Mouse (Mus musculus) embryonic facial prominence, embryonic 13.5 days (tissue): ENCODE data around the gene Rdh13. TPM values are rescaled to one million over a fixed set of nuclear protein-coding genes. Genes with fewer than 3 reads are reported as not detected.

ENCODE experiments used
- ATAC-seq: fragments of 200-750 bp; cut with Nextera tagmentation; 2 replicates; pipeline ENCODE4 v1.8.0; 2017; ENCODE audit warnings: low read depth; ENCODE audit not compliant: insufficient number of reproducible peaks, insufficient read depth, low FRiP score, low TSS enrichment
- H3K27ac ChIP-seq: fragments of 300-500 bp; sonication (generic); 2 replicates; pipeline ENCODE4 v1.5.1; 2015; ENCODE audit warnings: moderate library complexity, mild to moderate bottlenecking, inconsistent platforms
- H3K27me3 ChIP-seq: fragments of 300-500 bp; sonication (generic); 2 replicates; pipeline ENCODE4 v1.6.1; 2015; ENCODE audit warnings: mild to moderate bottlenecking, inconsistent platforms
- H3K36me3 ChIP-seq: fragments of 300-500 bp; sonication (generic); 2 replicates; pipeline ENCODE4 v1.6.1; 2015; ENCODE audit warnings: mild to moderate bottlenecking, inconsistent platforms
- H3K4me1 ChIP-seq: fragments of 300-500 bp; sonication (generic); 2 replicates; pipeline ENCODE4 v1.6.1; 2015; ENCODE audit warnings: inconsistent platforms
- H3K4me2 ChIP-seq: fragments of 300-500 bp; sonication (generic); 2 replicates; pipeline ENCODE4 v1.6.1; 2015; ENCODE audit warnings: moderate library complexity, mild to moderate bottlenecking, inconsistent platforms
- H3K4me3 ChIP-seq: fragments of 300-500 bp; sonication (generic); 2 replicates; pipeline ENCODE4 v1.5.1; 2015; ENCODE audit warnings: mild to moderate bottlenecking, inconsistent platforms
- H3K9ac ChIP-seq: fragments of 300-500 bp; sonication (generic); 2 replicates; pipeline ENCODE4 v1.6.1; 2015; ENCODE audit warnings: mild to moderate bottlenecking, inconsistent platforms
- H3K9me3 ChIP-seq: fragments of 300-500 bp; sonication (generic); 2 replicates; pipeline ENCODE4 v1.6.1; 2016; ENCODE audit warnings: inconsistent platforms
- WGBS: fragments of 180-500 bp; shearing (Covaris S2); methylation state at CpG from one replicate; pipeline ENCODE4 v1.1.7; 2015; ENCODE audit warnings: mixed read lengths; 5-methylcytosine and 5-hydroxymethylcytosine counted together
- polyA plus RNA-seq: library from polyadenylated mRNA; unstranded; fragments of >200 nt; fragmentation: Nextera tagmentation; extraction: Ambion mirVana; gene quantifications from 2 replicates; pipeline ENCODE4 v1.2.1, GENCODE M21; 2015

The Rdh13 gene
- polyA plus RNA-seq, 1 experiment from 2014 or later: 30.2 TPM

DNA sequence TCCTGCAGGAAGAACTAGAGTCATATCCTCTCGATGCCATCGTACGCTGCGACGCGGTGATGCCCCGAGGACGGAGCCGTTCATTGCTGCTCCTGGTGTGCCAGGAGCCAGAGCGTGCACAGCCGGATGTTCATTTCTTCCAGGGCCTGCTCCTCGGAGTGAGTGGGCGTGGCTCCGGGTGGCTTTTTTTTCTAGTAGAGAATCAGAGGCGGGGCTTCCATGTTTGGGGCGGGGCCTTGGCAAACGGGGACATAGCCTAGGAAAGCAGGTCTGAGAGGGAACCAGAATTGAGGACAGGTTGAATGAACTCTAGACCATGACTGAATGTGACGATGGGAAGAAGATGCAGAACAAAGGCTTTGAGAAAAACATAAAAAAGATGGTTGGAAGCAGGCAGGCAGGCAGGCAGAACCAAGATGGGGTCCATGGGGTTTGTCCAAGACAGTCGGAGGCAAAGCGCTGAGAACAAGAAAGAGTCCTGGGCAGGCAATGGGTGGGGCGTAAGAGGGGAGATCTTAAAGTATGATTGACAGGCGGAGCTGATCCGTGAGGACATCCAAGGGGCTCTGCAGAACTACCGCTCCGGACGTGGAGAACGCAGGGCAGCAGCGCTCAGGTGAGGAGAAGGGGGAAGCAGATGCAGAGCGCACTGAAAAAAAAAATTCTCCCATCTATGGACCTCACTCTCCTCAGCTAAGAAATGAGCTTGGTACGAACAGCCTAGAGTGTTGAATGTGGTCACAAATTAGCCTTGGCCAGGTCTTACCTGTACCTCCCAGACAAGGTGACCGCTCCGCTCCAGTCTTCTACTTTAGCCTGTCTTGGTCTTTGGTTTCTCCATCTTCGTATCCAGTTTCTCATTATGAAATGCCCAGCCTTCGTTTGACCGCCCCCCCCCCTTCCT, 25.1 kb upstream of the Rdh13 start:
- Histone ChIP-seq H3K27ac (no peak overlapping the region), H3K4me1 (peaks cover 4% of the 10 kb centered on the region; the same call in 1 of the 2 replicates), H3K4me2 (peak overlapping the region; percentile 82), H3K4me3 (peak overlapping the region; percentile 46), H3K36me3 (no peaks in the 10 kb centered on the region), H3K27me3 (peaks cover 52% of the 10 kb centered on the region), H3K9ac (peak overlapping the region; percentile 56), H3K9me3 (no peaks in the 10 kb centered on the region)
- 2% methylated on average over 35 of the region's 35 CpGs for WGBS
- peak; percentile 23; the same call in 1 of the 2 replicates for ATAC-seq

DNA sequence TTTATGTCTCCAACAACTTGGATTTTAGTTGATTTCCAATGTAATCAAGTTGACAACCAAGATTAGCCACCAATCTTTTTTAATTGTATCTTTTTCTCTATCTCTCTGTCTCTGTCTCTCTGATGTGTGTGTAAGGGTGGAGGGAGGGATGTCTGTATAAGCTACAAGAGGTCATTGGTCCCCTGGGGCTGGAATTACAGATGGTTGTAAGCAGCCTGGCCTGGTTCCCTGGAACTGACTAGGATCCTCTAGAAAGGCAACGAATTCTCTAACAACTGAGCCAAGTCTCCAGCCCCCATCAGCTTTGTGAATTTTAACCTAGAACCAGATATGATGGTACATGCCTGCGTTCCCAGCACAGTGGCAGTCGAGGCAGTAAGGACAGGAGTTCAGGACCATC, 22.4 kb upstream of the Rdh13 start:
- Histone ChIP-seq H3K4me1 (peaks cover 4% of the 10 kb centered on the region; the same call in 1 of the 2 replicates), H3K9ac (no peak overlapping the region), H3K4me3 (no peak overlapping the region), H3K36me3 (no peaks in the 10 kb centered on the region), H3K4me2 (no peak overlapping the region), H3K27ac (no peak overlapping the region), H3K9me3 (no peaks in the 10 kb centered on the region), H3K27me3 (peaks cover 27% of the 10 kb centered on the region)
- no peak for ATAC-seq
- WGBS: 68% methylated on average over 3 of the region's 3 CpGs

DNA sequence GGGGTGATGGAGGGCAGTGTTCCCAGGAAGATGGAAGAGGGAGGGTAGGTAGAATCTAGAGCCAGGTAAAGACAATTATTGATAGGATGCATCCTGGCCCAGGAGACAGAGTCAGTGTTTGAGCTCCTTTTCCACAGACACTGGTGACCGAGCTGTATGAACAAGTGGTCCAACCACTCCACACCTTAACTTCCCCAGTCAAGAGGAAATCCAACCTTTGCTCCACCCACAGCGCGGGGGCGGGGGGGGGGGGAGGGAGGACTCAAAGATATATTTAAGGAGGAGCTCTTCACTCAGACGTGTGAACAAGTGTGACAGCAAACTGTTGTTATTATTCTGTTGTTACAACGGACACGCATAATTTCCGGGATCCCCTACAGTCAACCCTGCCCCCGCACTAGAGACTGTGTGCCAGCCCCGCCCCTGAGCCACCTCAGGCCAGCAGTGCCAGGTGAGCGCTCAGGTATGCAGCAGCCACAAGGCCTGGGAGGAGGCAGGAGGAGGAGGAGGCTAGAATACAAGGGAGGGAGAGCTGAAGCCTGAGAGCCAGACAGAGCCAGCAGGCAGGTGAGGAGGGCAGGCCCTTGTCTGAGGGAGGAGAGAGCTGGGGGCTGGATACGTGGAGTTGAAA, 18.9 kb upstream of the Rdh13 start:
- H3K9ac ChIP-seq: 0 out of 2 replicates have a peak overlapping the region, but pooled peaks have one; percentile 11
- H3K9me3 ChIP-seq: no peaks in the 10 kb centered on the region
- peak overlapping the region; percentile 60 for H3K27ac ChIP-seq
- peaks cover under 1% of the 10 kb centered on the region; the same call in 1 of the 2 replicates for H3K27me3 ChIP-seq
- 12% methylated on average over 12 of the region's 12 CpGs for WGBS
- H3K4me2 ChIP-seq: 0 out of 2 replicates have a peak overlapping the region, but pooled peaks have one; percentile 24
- no peaks in the 10 kb centered on the region for H3K36me3 ChIP-seq
- ATAC-seq: peak; percentile 70; the same call in 1 of the 2 replicates
- H3K4me1 ChIP-seq: no peaks in the 10 kb centered on the region
- no peak overlapping the region for H3K4me3 ChIP-seq

DNA sequence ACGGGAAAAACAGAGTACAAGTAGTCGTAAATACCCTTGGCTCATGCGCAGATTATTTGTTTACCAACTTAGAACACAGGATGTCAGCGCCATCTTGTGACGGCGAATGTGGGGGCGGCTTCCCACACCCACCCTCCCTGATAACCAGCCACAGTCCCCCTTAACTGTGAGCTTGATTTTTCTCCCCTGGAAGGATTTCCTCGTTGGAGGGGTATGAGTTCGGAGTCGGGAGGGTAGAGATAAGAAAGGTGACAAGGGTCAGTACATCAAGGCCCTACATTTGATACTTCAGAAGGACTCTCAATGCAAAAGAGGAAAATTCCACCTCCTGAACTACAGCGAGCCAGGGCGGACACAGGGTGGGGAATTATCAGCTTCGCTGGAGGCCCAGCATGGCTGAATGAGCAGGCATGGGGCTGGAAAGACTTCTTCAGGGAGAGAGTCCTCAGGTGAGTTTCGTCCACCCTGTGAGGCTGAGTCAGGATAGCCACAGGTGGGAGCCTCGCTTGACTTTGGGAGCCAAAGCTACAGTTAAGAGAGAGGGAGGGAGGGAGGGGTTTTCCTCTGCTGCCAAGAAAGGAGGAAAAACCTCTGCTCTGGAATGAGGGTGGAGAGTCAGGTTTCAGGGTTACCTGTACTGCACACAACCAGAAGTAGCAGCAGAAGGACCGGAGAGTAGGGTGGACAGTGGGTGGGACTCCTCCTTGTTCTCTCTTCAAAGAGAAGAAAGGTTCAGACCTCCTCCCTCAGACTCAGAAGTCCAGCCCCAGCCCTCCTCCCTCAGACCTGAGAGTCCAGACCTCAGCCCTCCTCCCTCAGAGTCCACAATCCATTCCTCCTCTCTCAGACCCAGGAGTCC, 15.4 kb upstream of the Rdh13 start, which contains the start of gene Eps8l1:
Gene Eps8l1 (plus strand): TSS at position 99 of the 859 bp plus-strand sequence.
- peak within 1 kb of the TSS; percentile 77 for H3K27ac ChIP-seq
- H3K27me3 ChIP-seq: no peaks in the 10 kb centered on the region
- peak within 1 kb of the TSS; percentile 62 for H3K9ac ChIP-seq
- no peaks in the 10 kb centered on the region for H3K4me1 ChIP-seq
- peak within 1 kb of the TSS; percentile 54 for H3K4me2 ChIP-seq
- peak within 1 kb of the TSS; percentile 34 for H3K4me3 ChIP-seq
- H3K9me3 ChIP-seq: no peaks in the 10 kb centered on the region
- no peaks in the 10 kb centered on the region for H3K36me3 ChIP-seq
- 68% methylated on average over 13 of the region's 16 CpGs for WGBS
- no peak for ATAC-seq

DNA sequence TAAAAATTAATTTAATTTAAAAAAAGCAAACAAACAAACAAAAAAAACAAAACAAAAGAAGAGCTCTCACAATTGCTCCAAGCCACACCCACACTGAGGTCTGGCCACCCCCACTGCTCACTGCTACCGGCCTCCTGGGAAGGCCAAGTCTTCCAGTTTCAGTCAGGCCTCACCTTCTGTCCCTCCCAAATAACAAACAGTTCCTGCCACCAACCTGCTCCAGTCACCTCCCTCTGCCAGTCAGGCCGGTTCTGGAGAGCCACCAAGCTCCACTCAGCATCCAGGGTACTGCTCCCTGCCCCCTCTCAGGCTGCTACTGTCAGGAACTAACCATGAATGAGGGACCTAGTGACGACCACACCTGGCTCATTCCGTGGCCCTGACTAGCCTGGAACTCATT, 7.2 kb upstream of the Rdh13 start:
- no peak overlapping the region for H3K9ac ChIP-seq
- 9% methylated on average over 4 of the region's 4 CpGs for WGBS
- H3K9me3 ChIP-seq: no peaks in the 10 kb centered on the region
- no peak for ATAC-seq
- H3K4me2 ChIP-seq: no peak overlapping the region
- no peaks in the 10 kb centered on the region for H3K36me3 ChIP-seq
- H3K4me1 ChIP-seq: no peaks in the 10 kb centered on the region
- H3K27ac ChIP-seq: no peak overlapping the region
- no peak overlapping the region for H3K4me3 ChIP-seq
- no peaks in the 10 kb centered on the region for H3K27me3 ChIP-seq

DNA sequence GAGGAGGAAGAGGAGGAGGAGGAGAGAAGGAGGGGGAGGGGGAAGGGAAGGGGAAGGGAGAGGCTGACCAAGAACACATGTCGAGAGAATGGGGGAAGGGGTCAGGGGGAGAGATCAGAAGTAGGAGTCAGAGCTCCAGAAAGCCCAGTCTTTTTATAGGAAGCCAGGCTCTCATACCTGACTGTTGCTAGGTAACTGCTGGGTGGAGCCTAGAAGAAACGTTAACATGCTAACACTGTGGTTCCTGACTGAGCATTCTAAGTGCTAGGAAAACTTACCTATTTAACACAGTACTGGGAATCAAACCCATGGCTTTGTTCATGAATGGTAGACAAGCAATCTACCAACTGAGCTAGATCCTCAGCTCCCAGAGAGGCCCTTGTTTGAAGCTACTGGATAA, 3.8 kb upstream of the Rdh13 start:
- no peak overlapping the region for H3K9ac ChIP-seq
- 21% methylated on average over 2 of the region's 2 CpGs for WGBS

DNA sequence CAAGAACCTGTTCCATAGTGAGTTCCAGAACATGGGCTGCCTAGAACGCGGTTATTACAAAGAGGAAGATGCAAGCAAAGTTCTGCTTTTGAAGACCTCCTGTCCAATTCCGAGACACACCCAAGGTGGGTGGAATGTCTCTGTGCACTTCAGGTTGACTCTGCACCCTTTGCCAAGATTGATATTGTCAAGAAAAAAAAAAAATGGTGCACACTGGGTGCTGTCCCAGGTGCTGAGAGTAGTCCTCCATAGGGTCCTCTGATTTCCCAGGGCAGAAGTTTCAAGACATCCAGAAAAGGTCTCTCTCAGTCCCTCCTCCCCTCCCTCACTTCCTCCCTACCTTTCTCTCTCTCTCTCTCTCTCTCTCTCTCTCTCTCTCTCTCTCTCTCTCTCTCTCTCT, 3.0 kb upstream of the Rdh13 start:
- H3K4me1 ChIP-seq: no peaks in the 10 kb centered on the region
- no peak overlapping the region for H3K4me2 ChIP-seq
- no peak overlapping the region for H3K27ac ChIP-seq
- H3K4me3 ChIP-seq: no peak overlapping the region
- H3K36me3 ChIP-seq: peaks cover 8% of the 10 kb centered on the region
- no peak overlapping the region for H3K9ac ChIP-seq
- H3K27me3 ChIP-seq: no peaks in the 10 kb centered on the region
- ATAC-seq: no peak
- WGBS: 89% methylated on average over 3 of the region's 3 CpGs
- no peaks in the 10 kb centered on the region for H3K9me3 ChIP-seq

More for the DNA sequence above, 3.8 kb upstream of the Rdh13 start:
- H3K4me1 ChIP-seq: no peaks in the 10 kb centered on the region
- H3K27ac ChIP-seq: no peak overlapping the region
- H3K4me3 ChIP-seq: no peak overlapping the region
- no peak overlapping the region for H3K4me2 ChIP-seq
- peaks cover under 1% of the 10 kb centered on the region; the same call in 1 of the 2 replicates for H3K36me3 ChIP-seq
- no peak for ATAC-seq
- no peaks in the 10 kb centered on the region for H3K27me3 ChIP-seq
- no peaks in the 10 kb centered on the region for H3K9me3 ChIP-seq

DNA sequence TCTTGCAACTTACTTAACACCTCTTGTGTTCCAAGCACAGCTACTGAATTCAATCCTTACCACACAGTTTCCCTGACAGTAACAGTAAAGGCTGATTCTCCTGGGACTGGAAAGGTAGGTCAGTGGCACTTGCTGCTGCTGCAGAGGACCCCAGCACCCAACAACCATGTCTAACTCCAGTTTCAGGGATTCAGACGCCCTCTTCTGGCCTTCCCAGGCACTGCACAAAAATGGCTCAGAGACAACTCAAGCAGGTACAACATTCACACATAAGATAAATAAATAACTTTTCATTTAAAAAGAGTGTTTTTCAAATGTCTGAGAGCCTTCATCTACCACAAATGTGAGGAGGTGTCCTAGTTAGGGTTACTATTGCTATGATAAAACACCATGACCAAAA, 1.7 kb upstream of the Rdh13 start:
- H3K36me3 ChIP-seq: peaks cover 21% of the 10 kb centered on the region
- no peaks in the 10 kb centered on the region for H3K9me3 ChIP-seq
- ATAC-seq: no peak
- H3K4me1 ChIP-seq: no peaks in the 10 kb centered on the region
- 6% methylated on average over 1 of the region's 1 CpGs for WGBS
- H3K27me3 ChIP-seq: no peaks in the 10 kb centered on the region
- no peak overlapping the region for H3K9ac ChIP-seq
- H3K4me3 ChIP-seq: no peak overlapping the region
- no peak overlapping the region for H3K27ac ChIP-seq
- no peak overlapping the region for H3K4me2 ChIP-seq

DNA sequence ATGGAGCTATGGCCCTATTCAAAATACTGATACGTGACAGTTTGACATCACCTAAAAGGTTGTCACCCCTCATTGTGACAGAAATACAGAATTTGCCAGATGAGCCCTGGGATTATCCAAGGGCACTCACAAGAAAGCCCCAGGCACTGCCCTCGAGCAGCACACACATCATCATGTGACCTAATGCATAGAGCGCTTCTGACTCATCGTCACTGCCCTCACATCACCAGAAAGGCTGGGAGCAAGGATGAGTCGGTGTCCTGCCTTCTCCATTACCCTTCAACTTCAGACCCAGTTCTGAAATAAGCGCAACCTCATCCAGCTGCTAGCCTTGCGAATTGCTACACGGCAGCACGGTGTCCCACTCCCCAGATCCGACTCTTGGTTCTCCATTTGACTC, 4.9 kb downstream of the Rdh13 start:
- no peaks in the 10 kb centered on the region for H3K27me3 ChIP-seq
- 92% methylated on average over 10 of the region's 10 CpGs for WGBS
- H3K36me3 ChIP-seq: peaks cover 75% of the 10 kb centered on the region
- no peak overlapping the region for H3K9ac ChIP-seq
- no peaks in the 10 kb centered on the region for H3K4me1 ChIP-seq
- H3K4me2 ChIP-seq: no peak overlapping the region
- H3K27ac ChIP-seq: no peak overlapping the region
- H3K4me3 ChIP-seq: no peak overlapping the region
- no peak for ATAC-seq
- no peaks in the 10 kb centered on the region for H3K9me3 ChIP-seq

DNA sequence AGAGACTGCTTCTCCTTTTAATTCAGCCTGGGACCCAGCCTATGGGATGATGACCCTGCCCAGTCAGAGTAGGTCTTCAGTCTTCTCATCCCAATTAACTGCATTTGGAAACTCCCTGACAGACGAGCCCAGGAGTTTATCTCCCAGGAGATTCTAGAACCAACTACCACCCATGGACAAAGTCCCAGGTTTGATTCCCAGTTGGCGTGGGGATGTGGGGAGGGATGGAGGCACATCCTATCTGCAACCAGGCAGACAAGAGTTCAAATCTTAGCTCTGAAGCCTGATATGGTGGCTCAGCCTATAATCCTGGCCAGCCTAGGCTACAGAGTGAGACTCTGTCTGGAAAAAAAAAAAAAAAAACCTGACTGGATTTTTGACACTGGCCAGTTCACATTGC, 7.7 kb downstream of the Rdh13 start:
- Histone ChIP-seq H3K9ac (no peak overlapping the region), H3K9me3 (no peaks in the 10 kb centered on the region), H3K4me2 (no peak overlapping the region), H3K4me3 (no peak overlapping the region), H3K36me3 (peaks cover 88% of the 10 kb centered on the region), H3K27me3 (no peaks in the 10 kb centered on the region), H3K4me1 (no peaks in the 10 kb centered on the region), H3K27ac (no peak overlapping the region)
- ATAC-seq: no peak
- 90% methylated on average over 2 of the region's 2 CpGs for WGBS

DNA sequence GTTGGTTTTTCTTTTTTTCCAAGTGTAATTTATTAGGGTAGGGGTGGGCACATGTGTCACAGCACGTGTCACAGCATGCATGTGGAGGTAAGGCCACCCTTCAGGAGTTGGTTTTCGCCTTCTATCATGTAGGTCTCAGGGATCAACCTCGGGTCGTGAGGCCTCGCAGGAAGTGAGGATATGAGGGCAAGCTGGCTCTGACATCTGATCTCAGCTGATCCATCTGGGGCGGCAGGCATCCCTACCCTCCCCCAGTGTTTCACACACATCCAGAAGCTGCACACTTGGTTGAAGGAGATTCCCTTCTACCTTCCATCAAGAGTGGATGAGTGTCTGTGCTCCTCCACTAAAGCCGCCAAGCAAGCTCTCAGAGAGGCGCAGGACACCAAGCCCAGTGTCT, 13.4 kb downstream of the Rdh13 start:
- H3K9me3 ChIP-seq: peaks cover 4% of the 10 kb centered on the region; the same call in 1 of the 2 replicates
- H3K27ac ChIP-seq: no peak overlapping the region
- H3K9ac ChIP-seq: no peak overlapping the region
- no peaks in the 10 kb centered on the region for H3K27me3 ChIP-seq
- no peak for ATAC-seq
- peaks cover 93% of the 10 kb centered on the region for H3K36me3 ChIP-seq
- H3K4me1 ChIP-seq: no peaks in the 10 kb centered on the region
- no peak overlapping the region for H3K4me2 ChIP-seq
- no peak overlapping the region for H3K4me3 ChIP-seq
- WGBS: 82% methylated on average over 8 of the region's 8 CpGs
